Mouse (Mus musculus): ENCODE data around the gene Dnmt3c.
"Not testable (repeated sequence)": the region's sequence is repeated elsewhere in the genome, so short reads cannot be mapped to it uniquely, and the experiment has no call there.

Dnmt3c gene

DNA sequence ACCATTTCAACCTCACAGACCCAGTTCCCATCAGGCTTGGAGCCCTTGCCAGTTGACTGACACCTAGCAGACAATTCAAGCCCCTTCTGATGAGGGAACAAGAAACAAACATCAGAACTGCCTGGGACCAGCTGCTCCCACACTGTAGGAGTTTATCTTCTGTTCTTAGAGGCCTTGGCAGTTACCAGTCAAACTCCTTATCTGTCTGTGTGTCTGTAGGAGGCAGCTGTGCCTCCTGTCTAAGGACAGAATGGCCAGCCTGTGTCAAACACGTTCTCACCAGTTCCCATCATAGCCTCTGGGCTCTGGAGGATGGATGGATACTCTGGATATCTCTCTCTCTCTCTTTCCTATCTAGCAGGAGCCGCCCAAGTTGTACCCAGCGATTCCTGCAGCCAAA lies 21.4 kb downstream of the Dnmt3c start:
- DNase-seq (ENCODE audit: low read depth in 2 of 2, low spot score in 2 of 2): not testable (repeated sequence)

DNA sequence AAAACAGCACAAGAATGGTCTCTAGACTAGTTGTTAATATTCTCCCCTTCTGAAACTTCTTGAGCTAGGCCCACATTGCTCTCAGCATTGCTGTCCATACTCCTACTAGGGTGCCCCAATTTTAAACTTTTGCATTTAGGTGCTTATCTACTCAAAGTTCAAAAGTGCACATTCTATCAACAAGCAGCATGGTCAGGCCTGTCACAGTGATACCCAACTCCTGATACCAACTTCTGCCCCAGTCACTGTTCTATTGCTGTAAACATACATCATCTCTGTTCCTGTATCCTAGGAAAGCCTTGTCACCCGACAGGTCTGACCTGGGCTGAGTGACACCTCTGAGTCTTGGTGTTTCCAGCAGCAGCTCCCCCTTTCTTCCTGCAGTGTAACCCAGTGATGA lies 26.6 kb downstream of the Dnmt3c start:
- DNase-seq (ENCODE audit: low read depth in 2 of 2, low spot score in 2 of 2): no peak

DNA sequence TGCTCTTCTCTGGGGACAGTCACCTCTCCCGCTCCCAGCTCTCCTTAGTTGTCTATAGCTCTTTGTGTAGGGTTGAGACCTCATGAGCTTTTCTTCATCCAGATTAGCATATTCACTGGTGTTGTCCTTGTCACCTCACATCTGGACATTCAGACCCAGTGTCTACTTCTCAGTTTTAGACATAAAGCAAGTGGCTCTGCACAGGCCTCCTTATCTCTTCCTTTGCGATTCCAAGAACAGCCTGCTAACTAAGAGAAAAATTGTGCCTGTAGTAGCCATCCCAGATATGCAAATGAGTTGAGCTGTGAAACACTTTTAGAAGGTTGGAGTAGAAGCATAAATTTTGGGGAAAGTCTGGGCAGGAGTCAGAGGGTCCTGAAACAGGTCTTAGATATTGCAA lies 28.0 kb downstream of the Dnmt3c start:
- no peak for DNase-seq (ENCODE audit: low read depth in 2 of 2, low spot score in 2 of 2)

DNA sequence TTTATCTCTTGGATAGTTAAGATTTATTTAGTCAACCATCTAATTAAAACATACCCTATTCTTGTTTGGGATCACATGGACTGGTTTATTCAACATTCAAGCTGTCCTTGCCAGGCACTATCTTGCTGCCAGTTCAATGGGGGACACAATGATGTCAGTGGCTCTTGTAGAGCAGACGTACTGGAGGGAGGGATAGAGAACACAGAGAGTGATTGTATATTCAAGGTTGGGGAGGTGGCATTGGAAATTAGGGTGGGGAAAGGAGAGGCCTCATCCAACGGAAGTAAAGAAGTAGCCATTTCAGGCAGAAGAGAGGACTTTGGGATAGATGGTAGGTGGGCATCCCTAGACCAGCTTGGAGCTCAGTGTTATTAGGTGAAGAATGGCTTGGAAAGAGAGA lies 28.4 kb downstream of the Dnmt3c start:
- no peak for DNase-seq (ENCODE audit: low read depth in 2 of 2, low spot score in 2 of 2)

DNA sequence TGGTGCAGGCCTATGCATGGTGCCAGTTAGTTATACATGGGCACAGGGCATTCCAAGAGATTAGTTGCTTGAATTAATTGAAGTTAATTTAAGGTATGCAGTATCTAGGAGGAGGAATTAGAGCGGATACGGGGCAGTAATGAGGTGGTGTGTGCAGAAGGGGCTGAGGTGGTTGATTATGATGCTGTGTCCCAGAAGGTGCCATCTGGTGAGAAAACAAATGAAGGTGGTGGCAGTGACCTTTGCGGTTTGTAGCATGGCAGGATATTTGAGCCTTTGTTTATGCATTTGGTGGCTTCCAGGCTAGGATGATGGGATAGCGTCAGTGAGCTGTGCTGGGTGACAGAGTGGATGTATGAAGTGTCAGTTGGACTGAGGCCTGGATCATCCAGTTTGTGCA lies 28.8 kb downstream of the Dnmt3c start:
- no peak for DNase-seq (ENCODE audit: low read depth in 2 of 2, low spot score in 2 of 2)

DNA sequence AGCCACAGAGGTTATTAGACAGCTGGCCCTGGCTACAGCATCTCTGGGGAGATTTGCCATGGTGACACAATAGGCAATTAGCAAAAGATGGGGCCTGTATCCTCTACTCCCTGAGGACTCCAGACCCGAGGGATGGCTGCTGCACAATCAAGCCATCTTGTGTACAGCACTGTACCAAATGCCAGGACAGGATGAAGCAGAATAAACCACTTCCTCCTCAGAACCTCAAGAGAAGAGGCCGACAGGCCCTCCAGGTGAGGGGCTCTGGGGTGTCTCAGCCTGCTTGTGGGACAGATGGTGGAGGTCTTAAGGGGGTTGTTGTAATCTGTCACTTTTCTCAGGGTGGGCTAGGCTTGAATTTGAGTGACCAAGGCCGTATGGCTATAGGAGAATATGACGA lies 37.6 kb downstream of the Dnmt3c start:
- no peak for DNase-seq (ENCODE audit: low read depth in 2 of 2, low spot score in 2 of 2)

DNA sequence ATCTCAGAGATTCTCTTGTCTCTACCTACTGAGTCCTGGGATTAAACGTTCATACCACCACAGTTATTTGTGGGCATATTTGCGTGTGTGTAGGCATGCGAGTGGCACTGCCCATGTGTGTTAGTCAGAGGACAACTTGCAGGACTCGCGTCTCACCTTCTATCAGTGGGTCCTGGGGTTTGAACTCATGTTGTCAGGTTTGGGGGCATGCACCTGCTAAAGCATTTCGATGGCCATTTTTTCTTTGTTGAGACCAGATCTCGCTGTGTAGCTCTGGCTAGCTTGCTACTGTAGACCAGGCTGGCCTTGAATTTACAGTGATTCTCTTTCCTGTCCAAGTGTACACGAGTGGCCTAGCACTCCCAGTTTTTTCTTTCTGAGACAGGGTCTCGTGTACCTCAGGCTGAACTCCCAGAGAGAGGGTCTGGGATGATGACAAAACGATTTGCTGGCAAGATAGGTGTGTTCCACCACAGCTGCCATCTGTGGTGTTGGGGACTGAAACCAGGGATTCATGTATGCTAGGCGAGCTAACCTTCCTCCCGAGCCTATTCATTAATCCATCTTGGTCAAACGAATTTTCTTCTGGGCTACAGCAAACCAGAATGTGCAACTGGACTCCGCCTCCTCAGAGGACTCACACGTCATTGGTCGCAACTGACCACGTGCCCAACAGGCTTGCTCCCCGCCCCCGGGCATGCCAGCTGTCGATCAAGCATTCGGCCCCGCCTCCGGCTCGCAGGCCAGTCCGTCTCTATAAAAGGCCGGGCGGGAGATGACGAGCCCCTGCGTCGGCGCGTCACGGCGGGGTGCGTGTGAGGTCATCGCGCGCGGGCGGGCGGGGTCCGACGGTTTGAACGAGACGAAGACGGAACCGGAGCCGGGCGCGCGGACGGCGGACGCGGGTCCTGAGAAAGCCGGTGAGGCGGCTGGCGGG lies 44.3 kb downstream of the Dnmt3c start, which contains the start of gene Mapre1:
Gene Mapre1, plus strand, starts transcription at position 775 of the 937 bp plus-strand sequence.
- peak; percentile 99 for DNase-seq (ENCODE audit: low read depth in 2 of 2, low spot score in 2 of 2)

DNA sequence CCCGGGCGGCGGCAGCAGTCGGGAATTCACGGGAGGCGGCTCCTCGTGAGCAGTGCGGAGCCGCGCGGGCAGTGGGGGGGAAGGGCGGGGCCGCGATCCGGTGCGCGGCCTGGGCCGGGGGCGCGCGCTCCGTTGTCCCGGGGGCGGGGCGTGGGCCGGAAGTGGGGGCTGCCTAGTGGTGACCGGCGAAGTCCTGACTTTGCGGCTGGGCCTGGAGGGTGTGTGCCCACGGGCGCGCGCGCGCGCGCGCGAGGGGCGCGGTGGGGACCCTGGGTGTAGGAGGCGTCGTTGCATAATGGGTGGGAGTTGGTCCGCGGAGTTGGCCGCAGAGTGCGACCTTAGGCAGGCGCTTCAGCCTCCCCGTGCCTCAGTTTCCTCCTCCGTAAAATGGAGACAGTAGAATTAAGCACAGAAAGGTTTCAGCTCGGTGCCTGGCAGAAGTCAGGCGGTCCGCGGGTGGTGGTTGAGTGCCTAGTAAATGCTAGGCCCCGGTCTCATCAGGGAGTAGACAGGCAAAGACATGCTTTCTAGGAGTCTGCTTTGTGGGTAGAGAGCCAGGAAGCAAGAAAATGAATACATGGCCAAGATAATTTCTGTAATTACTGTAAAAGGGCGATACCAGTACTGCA lies 45.1 kb downstream of the Dnmt3c start:
- DNase-seq (ENCODE audit: low read depth in 2 of 2, low spot score in 2 of 2): peak in 1 of 2 experiments; percentile 33

DNA sequence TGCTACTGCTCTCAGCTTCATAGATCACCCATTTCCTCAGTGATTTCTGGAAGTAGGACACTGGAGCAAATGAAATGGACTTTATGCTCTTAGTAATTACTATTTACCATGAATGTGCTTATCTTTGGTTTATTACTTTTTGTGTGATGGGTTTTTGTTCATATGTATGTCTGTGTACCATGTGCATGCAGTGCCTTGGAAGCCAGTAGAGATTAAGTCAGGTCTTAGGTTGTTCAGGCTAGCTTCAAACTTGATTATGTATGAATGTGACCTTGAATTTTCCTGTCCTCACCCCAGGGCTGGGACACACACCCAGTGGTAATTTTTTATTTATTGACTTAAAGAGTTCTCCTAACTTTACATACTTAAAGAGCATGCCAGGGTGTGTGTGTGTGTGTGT lies 51.5 kb downstream of the Dnmt3c start:
- no peak for DNase-seq (ENCODE audit: low read depth in 2 of 2, low spot score in 2 of 2)

DNA sequence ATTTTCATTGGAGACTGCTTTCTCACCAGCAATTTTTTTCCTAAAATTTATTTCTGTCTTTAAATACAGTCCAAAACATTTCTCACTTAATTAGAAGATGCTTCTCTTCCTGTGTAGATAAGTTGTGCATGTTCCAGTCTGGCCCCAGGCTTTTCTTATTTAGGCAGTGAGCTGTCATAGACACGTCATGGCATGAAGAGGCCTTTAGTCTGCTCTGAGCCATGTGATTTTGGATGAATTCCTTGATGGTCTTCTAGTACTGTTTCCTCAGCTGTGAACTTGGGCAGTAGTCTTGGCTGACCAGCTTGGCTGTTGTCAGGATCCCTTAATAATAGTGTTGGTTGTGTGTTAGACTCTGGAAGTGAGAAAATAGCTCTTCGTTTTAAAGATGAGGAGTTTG lies 53.9 kb downstream of the Dnmt3c start:
- DNase-seq (ENCODE audit: low read depth in 2 of 2, low spot score in 2 of 2): no peak

DNA sequence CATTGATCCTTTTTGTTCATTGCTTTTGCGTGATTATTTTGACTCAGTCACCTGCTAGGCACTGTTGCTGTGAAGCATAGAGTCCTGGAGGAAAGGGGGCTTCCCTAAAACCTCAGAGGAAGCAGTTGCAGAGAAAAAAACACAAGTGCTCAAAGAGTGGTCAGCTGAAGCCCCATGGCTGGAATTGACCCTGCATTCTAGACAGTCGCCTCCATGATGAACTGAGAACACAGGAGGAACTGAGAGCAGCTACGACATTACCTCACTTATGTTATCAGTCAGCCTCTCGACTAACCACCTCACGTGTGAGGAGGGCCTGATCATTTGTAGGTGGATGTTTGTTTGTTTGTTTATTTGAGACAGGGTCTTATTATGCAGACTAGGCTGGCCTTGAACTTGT lies 65.7 kb downstream of the Dnmt3c start:
- DNase-seq (ENCODE audit: low read depth in 2 of 2, low spot score in 2 of 2): no peak

DNA sequence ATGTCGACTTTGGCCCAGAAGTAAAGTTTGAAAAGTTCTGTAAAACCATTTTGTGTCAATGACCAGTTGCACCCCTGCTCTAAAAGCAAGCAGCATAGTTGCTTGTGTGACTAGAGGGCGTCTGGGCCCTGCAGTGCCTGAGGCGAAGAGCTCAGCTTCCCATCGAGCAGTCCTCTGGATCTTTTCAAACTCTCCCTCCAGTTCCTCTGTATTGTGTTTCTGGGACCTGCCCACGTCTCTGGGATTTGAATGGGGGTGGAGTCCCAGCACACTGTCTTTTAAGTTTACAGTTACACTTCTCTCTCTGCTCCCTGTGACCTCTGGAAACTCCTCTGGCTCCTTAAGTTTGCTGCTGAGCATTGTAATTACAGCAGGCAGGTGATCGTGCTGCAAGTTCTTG lies 71.0 kb downstream of the Dnmt3c start:
- no peak for DNase-seq (ENCODE audit: low read depth in 2 of 2, low spot score in 2 of 2)

DNA sequence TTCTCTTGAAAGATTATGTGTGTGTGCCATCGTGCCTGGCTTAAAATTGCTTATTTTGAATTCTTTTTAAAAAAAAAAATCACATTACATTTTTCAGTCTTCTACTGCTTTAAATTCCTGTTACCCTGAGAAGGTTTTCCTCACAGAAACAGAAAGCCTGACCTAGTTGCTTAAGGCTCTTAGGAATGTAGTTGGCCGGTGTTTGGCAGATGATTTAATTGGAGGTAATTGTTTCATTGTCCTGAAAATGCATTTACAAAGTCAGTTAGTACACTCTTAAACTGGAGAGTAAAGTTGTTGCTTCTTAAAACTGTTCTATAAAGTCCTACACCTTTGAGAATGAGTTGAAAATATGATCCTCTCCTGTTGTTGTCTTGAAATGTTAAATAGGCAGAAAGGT lies 72.4 kb downstream of the Dnmt3c start:
- no peak for DNase-seq (ENCODE audit: low read depth in 2 of 2, low spot score in 2 of 2)

DNA sequence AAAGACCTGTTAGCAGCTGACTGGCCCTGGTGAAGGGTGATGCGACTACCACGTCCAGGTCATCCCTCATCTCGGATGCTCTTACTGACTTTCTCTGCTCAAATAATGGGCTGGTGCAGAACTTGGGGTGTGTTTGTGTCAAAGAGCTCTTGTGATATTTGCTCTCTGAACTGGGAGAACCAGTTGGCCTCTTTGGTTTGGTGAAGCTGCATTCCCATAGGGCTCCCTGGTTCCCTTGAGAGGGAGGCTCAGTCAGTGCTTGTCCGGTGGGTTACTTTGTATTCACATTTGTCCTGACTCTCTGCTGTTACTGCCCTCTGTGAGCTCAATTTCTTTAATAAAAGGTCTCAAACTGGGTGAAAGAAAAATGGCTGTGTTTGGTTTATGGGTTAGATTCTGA lies 76.5 kb downstream of the Dnmt3c start:
- DNase-seq (ENCODE audit: low read depth in 2 of 2, low spot score in 2 of 2): no peak

DNA sequence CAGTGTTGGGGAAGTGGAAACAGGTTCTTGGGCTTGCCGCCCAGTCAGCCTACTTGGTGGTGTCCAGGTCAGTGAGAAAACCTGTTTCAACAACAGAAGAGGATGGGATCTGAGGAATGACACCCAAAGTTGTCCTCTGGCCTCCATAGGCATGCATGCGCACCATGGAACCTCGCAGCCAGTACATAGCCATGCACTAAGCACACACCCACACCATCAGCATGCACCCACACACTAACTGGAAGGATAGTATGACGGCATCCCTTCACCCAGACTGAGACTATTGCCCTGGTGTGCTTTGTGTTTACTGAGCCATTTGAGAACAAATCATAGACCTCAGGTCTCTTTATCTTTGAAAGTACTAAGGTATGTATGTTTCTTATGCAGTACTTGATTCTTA lies 79.0 kb downstream of the Dnmt3c start:
- DNase-seq (ENCODE audit: low read depth in 2 of 2, low spot score in 2 of 2): no peak

DNA sequence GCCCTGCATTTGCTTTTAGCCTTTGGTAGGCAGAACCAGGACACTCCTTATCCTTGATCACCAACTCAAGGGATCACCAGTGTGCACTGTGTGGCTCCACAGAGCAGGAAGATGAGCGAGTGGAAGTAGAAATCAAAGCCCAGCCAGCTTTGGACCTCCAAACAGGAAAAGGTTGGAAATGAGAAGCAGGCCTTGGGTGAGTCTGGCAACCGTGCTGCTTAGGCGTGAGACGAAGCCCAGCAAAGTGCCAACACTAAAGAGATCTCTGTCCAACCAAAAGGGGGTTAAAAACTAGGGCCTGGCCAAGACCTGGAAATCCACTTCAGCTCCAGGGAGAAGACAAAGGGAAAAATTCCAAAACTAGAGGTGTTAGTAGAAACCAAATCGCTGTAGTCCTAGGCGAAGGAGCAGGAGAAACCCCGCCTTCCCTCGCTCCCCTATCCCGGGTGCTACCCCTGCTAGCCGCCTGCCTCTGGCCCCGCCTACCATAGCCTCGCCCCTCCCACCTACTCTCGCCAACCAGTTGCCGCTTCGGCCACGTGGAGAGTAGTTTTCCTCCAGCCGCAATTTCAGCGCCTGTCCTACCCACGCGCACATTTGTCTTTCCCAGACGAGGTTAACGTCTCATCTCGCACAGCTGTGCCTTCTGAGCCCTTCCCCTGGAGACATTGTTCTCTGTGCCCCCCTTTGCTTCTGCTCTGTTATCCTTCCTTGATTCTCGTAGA lies 82.3 kb downstream of the Dnmt3c start:
- peak; percentile 43 to 60 for DNase-seq (ENCODE audit: low read depth in 2 of 2, low spot score in 2 of 2)

Measured in CD8-positive naive resting alpha-beta T cell, adult 2 months (primary cell).